Mouse (Mus musculus) thymus, adult 2 months (tissue): Measurements from ENCODE around the gene Rbm39.

Experiments
- CTCF ChIP-seq: fragments of 200-500 bp; IDR thresholded peaks from 2 replicates; pipeline ENCODE4 v1.5.1; 2012; ENCODE audit warnings: mild to moderate bottlenecking, control low read depth, low read length, moderate library complexity, borderline replicate concordance; ENCODE audit not compliant: control insufficient read depth, poor library complexity, insufficient read depth; ENCODE audit errors: extremely low read depth
- POLR2A ChIP-seq: fragments of 200-500 bp; IDR thresholded peaks from 2 replicates; pipeline ENCODE4 v1.6.1; 2012; ENCODE audit warnings: mild to moderate bottlenecking, low read length, control low read depth, moderate library complexity; ENCODE audit not compliant: control insufficient read depth, poor library complexity, insufficient read depth; ENCODE audit errors: extremely low read depth

- TF ChIP-seq POLR2A (no peak), CTCF (no peak)
Observed at GRCm38 (mm10) chr2:156119566-156119965, 60.5 kb downstream of the Rbm39 start.
